Mouse (Mus musculus) right cerebral cortex, postnatal 25 days (tissue): ENCODE measurements around the gene Mccc1.

Source experiments
- DNase-seq: peaks from one replicate; pipeline ENCODE4 v3.0.0; 2022

The Mccc1 gene

DNA sequence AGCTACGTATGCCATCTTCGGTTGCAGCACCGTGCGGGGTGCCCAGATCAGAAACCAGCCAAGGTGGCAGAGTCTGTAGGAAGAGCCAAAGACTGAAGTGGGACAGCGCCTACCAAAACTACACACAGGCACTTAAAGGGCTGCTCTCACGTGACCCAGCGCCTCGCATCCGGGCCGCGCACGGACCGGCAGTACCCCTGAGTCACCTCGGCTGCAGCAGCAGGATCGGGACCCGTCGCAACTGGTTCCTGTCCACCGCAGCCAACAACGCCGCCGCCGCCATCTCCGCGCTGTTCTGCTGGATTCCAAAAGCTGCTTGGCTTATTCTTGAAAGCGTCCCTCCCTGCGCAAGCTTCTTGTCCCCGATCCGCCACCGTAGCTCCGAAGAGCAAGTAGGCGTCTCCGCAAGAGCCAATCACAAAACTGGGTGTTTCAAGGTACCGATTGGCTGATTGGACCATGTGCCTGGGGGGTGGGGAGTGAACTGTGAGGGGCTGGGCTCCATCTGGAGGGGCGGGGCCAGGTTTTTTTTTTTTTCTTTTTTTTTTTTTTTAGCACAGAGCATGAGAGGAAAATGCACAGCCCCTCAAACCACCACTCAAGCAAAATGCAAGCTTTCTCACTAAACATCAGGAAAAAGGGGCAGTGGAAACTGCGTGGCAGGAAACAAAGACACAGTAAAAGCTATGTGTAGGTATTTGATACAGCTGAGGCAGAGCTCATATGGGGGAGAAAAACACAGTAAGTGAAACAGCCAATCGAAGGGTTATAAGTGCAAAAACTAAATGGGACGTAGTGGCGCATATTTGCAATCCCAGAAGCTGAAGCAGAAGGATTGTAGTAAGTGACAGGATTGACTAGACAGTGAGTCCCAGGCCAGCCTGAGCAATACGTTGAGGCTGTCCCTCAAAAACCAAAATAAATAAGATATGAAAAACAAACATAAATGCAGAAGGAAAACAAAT, at the start of gene Mccc1:
Gene Mccc1, minus strand, starts transcription at position 404 of the 965 bp plus-strand sequence.
- peak; percentile 96 for DNase-seq

DNA sequence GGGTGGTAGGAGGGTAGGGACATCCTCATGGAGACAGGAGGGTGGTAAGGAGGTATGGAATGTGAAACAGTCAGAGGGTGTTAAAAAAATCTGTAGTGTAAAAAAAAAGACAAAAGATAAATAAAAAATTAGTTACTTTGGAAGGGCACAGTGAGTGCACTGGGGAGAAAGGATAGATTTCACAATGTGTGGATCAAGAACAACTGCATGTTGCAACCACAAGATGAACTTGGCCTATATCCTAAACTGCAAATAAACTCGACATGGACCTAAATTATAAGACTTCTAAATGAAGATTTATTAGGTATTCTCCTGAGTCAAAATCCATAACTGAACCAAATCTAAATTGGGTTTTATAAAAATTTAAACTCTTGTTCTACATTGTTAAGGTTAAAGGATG, 48.6 kb upstream of the Mccc1 start:
- DNase-seq, result no peak

DNA sequence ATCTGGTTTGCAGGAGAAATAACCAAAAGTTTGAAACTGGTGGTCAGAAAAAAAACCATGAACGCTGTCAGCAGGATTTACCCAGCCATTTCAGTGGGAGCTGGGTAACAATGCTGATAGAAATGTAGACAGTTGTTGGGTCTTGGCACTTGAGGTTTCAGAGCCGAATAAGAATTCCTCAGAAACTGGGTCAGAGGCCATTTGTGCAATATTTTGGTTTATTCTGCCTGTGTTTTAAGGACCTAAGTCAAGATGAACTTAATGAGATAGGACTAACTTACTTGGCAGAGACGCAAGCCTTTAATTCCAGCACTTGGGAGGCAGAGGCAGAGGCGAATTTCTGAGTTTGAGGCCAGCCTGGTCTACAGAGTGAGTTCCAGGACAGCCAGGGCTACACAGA, 44.6 kb upstream of the Mccc1 start:
- no peak for DNase-seq

DNA sequence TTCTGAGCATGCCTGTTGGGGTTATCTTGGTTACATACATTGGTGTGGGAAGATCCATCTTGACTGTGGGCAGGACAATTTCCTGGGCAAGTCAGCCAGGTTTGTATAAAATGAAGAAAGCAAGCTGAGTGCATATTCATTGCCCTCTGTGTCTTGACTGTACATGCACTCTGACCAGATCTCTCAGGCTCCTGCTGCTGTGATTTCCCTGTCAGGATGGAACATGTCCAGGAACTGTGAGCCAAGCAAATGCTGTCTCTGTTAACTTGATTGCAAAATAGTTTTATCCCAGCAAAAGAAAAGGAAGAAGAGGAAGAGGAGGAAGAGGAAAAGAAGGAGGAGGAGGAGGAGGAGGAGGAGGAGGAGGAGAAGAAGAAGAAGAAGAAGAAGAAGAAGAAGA, 44.0 kb upstream of the Mccc1 start:
- DNase-seq, result no peak

DNA sequence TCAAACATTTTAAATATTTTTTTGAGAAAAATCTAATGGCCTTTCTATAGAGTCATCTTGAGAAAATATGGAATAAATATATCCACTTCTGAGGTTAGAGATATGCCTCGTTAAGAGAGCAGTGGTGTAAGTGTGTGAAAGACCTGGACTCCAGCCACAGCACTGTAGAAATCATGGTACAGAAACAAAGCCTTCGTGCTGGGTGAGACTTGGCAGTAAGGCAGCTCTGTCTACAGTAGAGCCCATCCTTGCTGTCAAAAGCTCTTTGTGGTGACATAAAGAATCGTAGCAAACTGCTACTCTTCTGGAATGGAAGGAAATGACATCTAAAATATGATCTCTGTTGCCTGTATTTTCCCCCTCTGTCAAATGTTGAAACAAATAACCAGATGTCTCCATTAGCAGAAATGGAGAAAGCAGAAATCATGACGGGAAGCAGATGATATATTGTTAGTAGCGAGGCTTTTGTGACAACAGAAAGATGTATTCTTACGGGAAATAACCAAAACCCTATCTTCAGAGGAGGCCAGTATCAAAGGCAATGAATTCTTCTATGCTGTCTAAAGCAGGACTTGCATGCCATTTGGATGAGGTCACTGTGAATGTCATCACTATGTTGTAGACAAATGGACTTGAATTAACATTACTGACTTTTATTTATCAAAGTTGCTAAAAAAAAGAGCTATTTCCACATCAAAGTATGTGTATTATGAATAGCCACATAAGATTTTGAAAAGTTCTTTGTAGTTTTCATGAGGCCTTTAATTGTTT, 31.4 kb upstream of the Mccc1 start:
- DNase-seq, result no peak

DNA sequence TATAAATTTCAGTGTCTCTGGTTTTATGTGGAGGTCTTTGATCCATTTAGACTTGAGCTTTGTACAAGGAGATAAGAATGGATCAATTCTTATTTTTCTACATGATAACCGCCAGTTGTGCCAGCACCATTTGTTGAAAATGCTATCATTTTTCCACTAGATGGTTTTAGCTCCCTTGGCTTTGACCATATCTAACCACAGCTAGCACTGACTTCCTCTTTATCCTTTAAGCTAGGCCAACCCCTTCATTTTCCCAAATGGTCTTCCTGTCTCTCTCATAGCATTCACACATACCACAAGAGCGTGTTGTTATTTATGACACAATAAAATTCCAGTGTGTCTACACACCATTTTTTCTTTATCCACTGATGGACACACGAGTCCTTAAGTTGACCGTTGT, 29.5 kb upstream of the Mccc1 start:
- DNase-seq, result no peak

DNA sequence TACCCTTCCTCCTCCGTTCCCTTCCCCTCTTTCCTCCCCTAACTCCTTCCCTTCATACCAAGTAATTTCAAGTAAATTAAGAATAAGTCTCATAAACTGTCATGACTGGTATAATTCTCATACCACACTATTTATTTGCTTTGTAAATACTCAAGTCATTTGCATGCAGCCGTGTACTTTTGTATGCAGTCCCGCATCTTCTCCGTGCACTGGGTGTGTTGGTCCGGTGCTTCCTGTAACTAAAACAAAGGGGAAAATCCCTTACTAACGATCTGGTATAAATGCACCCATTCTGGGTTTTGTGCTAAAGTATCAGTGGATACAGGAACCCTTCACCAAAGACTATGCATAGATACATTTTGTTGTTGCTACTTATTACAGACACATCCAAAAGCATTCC, 25.3 kb upstream of the Mccc1 start:
- no peak for DNase-seq

DNA sequence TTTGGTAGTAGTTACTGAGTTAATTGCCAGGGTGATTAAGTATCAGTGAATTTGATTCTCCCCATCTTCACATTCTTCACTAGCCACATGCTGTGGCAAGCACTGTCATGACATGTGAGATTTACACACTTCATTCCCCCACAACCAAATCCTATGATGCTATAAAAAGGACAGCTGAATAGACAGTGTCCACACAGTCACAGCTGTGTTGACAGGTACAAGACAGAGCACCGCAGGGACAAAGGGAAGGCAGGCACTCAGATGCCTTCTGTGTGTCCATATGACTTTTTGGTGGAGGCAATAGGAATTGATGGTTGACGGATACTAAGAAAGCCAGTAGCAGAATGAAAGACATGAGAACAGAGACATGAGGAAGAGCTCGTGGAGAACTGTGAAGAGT, 10.8 kb upstream of the Mccc1 start:
- no peak for DNase-seq

DNA sequence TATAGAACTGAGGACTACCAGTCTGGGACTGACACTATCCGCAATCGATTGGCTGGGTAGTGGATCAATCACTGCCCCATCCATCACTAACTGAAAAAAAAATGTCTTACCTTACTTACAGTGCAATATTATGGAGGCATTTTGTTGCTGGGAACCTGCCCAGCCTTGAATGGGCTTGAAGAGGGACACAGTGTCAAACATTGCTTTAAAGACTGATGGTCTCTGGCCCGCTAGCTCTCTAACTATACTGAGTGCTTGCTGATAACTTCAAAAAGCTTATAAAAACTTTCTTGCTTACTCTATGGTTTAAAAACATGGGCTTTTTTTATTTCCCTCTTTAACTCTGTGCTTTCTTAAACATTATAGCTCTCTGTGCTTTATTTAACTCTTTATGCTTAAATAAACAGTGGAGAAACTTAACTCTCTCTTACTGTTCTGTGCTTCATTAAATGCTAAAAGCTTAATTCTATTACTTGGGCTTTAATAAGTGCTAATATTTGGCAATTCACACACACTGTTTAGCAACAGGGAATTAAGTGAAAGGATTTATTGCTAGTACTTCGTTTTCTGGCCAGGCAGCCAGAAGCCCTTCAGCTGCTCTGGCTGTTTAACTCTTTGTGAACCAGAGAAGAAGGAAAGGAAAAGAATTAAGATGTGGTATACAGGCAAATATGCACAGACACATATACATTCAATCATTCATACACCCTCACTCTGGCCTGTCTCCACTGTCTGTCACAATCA, 8.1 kb upstream of the Mccc1 start:
- no peak for DNase-seq

DNA sequence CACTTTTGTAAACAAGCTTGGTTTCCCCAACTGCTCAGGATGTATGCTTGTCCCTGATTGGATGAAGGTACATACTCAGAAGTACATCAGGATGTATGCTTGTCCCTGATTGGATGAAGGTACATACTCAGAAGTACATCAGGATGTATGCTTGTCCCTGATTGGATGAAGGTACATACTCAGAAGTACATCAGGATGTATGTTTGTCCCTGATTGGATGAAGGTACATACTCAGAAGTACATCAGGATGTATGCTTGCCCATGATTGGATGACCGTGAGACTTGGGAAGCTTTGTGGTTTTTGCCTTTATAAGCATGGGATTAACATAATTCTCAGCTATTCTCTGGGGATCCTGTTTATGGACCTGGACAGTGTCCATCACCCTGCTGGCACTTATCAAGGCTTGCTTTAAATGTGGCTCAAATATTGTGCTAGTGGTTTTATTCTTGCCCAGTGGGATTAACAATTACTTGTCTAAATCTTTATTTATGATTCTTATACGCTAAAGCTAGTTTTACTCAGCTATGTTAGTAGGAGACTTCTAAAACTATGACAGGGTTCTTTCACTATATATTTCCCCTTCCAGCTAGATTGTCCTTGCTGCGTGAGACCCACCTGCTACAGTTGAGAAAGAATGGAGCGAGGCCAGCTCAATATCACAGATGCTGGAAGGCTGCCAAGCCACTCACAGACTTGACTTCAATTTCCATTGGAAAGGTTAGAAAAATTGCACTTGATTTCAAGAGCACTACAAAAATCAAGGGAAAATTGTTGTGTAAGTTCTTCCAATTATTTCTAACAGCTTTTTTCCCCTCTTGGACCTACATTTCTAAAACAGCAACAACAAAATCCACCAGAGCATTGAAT, 3.8 kb upstream of the Mccc1 start:
- no peak for DNase-seq

DNA sequence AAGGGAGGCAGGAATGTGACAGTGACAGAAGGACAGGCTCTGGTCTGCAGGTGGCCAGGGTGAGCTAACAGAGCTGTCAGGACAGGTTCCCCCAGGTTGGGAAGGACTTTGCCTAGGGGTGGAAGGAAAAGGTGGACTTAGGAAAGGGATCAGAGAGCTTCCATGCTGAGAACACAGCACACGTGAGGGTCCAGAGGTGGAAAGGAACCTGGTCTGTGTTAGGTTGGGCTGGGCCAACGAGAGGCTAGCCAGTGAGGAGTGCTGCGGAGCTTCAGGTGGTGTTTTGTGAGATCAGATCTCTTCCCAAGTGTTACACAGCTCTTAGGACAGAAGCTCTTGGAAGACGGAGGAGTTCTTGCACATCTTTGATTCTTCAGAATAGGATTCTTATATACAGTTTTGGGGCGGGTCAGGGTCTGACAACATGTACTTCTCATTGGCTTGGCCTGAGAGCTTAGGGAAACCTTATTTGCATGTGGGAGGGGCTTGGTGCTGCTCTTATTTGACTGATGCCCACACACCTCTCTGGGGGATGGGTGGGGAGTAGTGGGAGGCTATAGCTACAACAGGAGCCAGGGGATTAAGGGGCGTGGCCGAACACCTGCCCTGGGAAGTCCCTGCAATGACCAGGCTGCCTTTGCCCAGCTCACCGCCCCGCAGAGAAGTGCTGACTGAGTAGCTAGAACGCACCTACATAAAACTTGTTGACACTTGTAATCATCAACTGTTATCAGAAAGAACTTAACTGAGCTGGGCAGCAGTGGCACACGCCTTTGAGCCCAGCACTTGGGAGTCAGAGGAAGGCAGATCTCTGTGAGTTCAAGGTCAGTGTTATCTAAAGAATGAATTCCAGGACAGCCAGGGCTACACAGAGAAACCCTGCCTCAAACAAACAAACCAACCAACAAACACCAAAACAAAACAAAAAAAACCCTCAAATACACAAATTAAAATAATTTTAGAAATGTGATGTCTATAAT, 5.6 kb downstream of the Mccc1 start:
- DNase-seq, result no peak

DNA sequence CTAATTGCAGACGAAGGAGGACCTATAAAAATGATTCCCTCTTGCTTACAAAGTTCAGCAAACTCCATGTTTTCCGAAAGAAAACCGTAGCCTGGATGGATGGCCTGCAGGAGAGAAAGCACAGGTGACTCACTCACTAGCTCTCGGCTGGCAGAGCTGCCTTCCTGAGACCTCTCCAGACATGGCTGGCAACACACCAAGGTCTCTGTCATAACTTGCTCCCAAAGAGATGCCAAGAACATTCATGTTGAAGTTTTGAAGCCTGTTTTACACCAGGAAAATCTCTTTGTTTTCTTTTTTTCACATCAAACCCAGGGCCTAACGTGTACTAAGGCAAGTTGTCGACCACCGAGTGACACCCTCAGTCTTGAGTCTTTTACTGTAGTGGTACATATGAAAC, 9.8 kb downstream of the Mccc1 start:
- no peak for DNase-seq

DNA sequence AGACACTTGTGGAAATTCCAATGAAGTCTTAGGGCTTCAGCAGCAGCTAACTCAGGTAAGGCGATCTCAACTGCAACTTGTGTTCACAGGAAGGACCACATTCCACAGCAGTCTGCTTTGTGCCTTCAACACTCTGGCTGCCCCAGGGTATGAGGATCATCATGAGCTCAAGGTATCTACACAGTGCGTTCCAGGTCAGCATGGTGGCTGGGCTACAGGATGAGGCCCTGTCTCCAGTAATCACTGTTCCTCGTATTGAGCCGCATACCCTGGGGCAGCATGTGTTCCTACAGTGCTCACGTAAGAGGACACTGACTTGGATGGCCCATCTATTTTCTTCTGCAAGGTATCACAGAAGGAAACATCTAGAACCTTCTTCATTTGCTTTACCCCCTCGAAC, 12.4 kb downstream of the Mccc1 start:
- no peak for DNase-seq

DNA sequence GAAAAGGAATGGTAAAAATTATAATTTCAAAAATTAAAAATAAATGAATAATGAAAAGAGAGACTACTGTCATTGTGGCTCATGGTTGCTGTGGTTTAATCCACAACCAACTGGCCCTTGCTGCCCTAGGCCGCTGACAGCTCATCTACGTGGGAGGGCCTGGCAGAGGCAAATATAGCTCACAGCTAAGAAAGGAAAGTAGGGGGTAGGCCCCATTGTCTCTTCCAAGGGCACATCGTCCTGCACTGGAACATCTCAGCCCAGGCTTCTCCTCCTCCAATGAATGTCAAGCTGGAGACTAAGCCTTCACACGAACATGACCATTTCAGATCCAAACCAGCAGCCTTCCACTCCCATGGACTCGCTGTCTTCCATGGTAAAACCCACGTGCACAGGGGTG, 14.2 kb downstream of the Mccc1 start:
- no peak for DNase-seq

DNA sequence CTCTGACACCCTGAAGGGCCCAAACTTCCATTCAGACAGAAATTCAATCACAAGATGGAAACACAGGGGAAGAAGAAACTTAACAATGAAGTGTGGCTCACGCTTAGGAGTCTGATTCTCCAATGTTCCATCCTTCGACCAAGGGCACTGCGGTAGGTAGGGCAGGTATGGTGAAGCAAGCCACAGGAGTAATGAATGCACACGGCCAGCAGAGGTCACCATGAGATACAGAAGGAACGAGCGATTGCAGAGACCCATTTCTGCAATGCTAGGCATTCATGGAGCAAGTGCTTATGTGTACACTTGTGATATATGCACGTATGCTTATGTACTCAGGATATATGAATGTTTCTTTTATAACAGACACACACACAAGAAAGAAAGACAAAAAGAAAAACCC, 26.9 kb downstream of the Mccc1 start:
- no peak for DNase-seq

DNA sequence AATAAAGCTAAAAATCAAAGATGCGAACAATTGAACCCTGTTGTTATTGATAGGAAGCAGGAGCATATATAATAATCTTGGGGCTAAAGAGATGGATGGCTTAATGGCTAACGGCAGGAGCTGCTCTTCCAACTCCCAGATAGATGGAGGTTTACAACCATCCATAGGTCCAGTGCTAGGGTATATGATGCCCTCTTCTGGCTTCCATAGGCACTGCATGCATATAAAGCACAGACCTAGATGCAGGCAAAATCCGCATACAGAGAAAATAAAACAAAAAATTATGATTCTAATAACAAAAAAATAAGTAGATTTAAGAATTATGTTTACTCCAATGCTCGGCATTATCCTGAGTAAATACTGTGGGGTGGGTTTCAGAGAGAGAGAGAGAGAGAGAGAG, 27.5 kb downstream of the Mccc1 start:
- no peak for DNase-seq

DNA sequence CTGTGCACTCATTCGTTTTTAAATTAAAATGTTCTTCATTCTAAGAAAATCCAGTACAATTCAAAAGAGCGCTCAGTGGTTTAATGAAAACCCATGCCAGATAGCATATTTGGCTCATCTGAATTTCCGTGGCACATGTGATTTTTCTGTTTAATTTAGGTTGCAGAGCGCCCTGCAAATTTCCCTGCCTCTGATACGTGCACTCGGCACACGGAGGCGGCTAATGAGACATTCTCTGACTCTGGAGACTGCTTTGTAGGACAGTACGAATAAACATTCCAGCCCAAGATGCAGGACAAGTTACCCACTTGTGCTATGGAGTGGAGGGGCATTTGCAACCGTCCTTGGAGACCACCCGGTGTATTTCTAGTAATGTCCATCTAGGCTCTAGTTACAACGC, 29.3 kb downstream of the Mccc1 start:
- no peak for DNase-seq

DNA sequence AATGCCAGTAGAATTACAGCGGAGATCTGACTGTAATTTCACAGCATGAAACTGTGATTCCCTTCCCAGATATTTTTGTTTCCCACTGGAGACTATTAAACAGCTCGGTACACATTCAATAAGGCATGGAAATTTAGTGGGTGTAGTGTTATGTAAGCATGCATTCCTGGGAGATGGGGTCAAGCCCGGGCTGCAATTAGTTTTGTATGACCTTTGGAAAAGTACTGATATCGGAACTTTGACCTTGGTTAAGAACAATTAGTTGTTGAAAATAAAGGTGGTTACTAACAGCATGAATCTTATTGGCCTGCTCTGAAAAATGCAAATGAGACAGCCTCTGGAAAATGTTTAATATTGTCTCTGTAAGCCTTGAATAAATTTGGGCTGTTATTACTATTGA, 30.0 kb downstream of the Mccc1 start:
- no peak for DNase-seq

DNA sequence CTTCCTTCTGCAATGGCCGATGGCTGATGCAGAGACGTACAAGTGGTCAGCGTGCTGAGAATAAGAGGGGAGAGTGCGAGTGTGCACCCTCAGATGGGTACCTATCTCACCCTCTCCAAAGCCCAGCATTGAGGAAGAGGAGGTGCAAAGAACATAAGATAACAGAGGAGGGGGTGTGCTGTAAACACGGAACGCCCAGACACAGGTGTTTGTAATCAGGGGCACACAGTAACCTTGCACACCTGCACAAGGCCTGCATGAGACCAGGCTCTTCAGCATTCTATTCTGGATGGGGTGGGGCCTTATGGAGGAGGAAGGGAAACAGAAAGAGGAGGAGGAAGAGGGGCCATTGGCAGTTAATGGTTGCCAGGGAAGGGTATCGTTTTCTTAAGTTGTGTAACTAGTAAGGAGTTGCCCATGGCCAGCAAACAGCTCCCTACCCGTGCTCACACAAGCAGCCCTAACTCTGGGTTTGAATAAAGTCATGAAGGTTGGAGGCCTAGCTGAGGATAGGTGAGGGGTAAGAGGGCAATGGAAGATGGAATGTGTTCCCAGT, 33.0 kb downstream of the Mccc1 start:
- no peak for DNase-seq

DNA sequence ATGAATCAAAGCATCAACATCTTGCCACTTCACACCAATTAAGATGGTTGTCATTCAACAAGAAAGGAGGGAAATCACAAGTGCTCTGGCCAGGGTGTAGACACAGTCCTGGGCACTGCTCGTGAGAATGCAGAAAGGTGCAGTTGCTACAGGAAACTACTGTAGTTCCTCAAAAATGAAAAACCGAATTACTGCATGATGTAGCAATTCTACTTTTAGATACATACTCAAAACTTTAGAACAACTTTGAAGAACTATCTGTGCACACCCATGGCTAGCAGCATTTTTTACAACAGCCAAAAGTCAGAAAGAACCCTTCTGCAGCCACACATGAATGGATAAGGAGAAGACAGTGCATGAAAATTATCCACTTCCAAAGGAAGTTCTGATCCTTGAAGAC, 34.0 kb downstream of the Mccc1 start:
- no peak for DNase-seq

DNA sequence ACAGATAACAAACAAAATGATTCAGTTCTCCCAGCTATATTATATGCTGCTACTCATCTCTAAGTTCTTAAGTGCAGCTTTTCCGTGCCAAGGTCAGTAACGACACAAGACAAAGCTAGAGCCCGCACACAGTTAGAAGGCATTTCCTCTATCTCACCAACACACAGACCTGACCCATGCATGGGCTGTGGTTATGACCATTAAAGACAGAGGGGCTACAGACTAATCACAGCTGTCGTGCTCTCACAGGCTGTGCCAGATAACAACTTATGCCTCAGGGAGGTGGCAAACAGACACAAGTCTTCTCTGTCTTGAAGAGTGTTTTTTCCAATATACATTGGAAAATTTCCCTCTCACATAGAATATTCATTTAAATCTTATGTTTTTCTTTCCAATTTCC, 35.5 kb downstream of the Mccc1 start:
- no peak for DNase-seq
